Mouse (Mus musculus): ENCODE measurements around the gene Pitpnc1. TPM values are rescaled to one million over a fixed set of nuclear protein-coding genes. Genes with fewer than 3 reads are reported as not detected.
A peak's percentile ranks its signal among the peaks of the same experiment; 100 is the strongest.

Pitpnc1 gene
- polyA plus RNA-seq, 1 experiment from 2014 or later: 40.5 TPM

DNA sequence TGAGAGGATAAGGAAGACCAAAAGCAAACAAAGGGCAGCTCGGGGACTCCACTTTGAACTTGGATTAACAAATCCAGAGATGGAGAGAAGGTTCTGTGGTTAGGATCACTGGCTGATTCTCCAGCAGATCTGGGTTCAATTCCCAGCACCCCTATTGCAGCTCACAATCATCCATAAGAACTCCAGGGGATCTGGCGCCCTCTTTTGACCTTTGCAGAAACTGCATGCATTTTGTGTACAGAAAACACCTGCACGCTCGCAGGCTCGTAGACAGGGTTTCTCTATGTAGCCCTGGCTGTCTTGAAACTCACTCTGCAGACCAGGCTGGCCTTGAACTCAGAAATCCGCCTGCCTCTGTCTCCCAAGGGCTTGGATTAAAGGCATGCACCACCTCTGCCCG lies 219.0 kb downstream of the Pitpnc1 start:
- Histone ChIP-seq H3K27ac (no peak overlapping the region), H3K9ac (no peak overlapping the region), H3K4me1 (peaks cover 6% of the 10 kb centered on the region), H3K4me2 (replicated peaks) (no peak overlapping the region), H3K36me3 (peaks cover 34% of the 10 kb centered on the region), H3K4me3 (no peak overlapping the region), H3K9me3 (no peaks in the 10 kb centered on the region), H3K27me3 (no peaks in the 10 kb centered on the region)
- ATAC-seq (ENCODE audit: low FRiP score, low read depth): no peak
- 86% methylated on average over 7 of the region's 7 CpGs for WGBS

DNA sequence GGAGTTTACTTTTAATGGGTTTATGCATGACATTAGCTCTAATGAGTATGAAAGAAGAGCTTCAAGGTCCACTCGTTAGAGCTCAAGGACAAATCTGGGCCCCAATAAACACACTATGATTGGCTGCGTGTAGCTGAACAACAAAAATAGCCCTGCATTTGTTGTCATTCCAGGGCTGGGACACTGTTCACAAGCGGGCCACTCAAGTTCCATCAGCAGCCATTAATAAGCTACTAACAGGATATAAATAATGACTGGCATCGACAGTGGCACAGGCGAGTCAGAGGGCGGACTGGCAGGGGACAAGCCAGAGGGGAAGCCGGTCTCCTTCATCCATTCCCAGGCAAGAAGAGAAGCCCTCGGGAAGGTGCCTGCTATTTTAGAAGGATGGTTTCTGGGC lies 219.6 kb downstream of the Pitpnc1 start:
- WGBS: 91% methylated on average over 8 of the region's 8 CpGs
- H3K4me2 ChIP-seq (replicated peaks): no peak overlapping the region
- no peak overlapping the region for H3K9ac ChIP-seq
- H3K36me3 ChIP-seq: peaks cover 34% of the 10 kb centered on the region
- H3K4me1 ChIP-seq: no peaks in the 10 kb centered on the region; the same call in 1 of the 2 replicates
- H3K4me3 ChIP-seq: no peak overlapping the region
- no peak overlapping the region for H3K27ac ChIP-seq
- no peak for ATAC-seq (ENCODE audit: low FRiP score, low read depth)
- H3K27me3 ChIP-seq: no peaks in the 10 kb centered on the region
- no peaks in the 10 kb centered on the region for H3K9me3 ChIP-seq

- no peaks in the 10 kb centered on the region for H3K9me3 ChIP-seq
- H3K36me3 ChIP-seq: peaks cover 42% of the 10 kb centered on the region
- H3K27me3 ChIP-seq: no peaks in the 10 kb centered on the region
- no peak overlapping the region for H3K27ac ChIP-seq
- no peak overlapping the region for H3K4me3 ChIP-seq
- no peak for ATAC-seq (ENCODE audit: low FRiP score, low read depth)
- 94% methylated on average over 7 of the region's 7 CpGs for WGBS
- H3K9ac ChIP-seq: no peak overlapping the region
- H3K4me1 ChIP-seq: no peaks in the 10 kb centered on the region
- H3K4me2 ChIP-seq (replicated peaks): no peak overlapping the region
These were observed 221.7 kb downstream of the Pitpnc1 start for GRCm38 (mm10) chr11:107248753-107249152.

- no peak overlapping the region for H3K27ac ChIP-seq
- H3K9ac ChIP-seq: no peak overlapping the region
- ATAC-seq (ENCODE audit: low FRiP score, low read depth): no peak
- no peaks in the 10 kb centered on the region for H3K9me3 ChIP-seq
- no peaks in the 10 kb centered on the region for H3K27me3 ChIP-seq
- peaks cover 30% of the 10 kb centered on the region for H3K36me3 ChIP-seq
- 91% methylated on average over 7 of the region's 7 CpGs for WGBS
- H3K4me2 ChIP-seq (replicated peaks): no peak overlapping the region
- H3K4me1 ChIP-seq: no peaks in the 10 kb centered on the region
- H3K4me3 ChIP-seq: no peak overlapping the region
These were observed 224.8 kb downstream of the Pitpnc1 start for GRCm38 (mm10) chr11:107245657-107246056.

- 82% methylated on average over 6 of the region's 6 CpGs for WGBS
- no peaks in the 10 kb centered on the region for H3K9me3 ChIP-seq
- H3K4me2 ChIP-seq (replicated peaks): no peak overlapping the region
- H3K4me1 ChIP-seq: no peaks in the 10 kb centered on the region
- no peak overlapping the region for H3K9ac ChIP-seq
- no peak overlapping the region for H3K27ac ChIP-seq
- no peak overlapping the region for H3K4me3 ChIP-seq
- ATAC-seq (ENCODE audit: low FRiP score, low read depth): no peak
- no peaks in the 10 kb centered on the region for H3K27me3 ChIP-seq
- H3K36me3 ChIP-seq: peaks cover 22% of the 10 kb centered on the region
These were observed 227.4 kb downstream of the Pitpnc1 start for GRCm38 (mm10) chr11:107243126-107243525.

GRCm38 (mm10) chr11:107241678-107242077 lies 228.8 kb downstream of the Pitpnc1 start:
- Histone ChIP-seq H3K27me3 (no peaks in the 10 kb centered on the region), H3K9ac (no peak overlapping the region), H3K9me3 (no peaks in the 10 kb centered on the region), H3K4me1 (no peaks in the 10 kb centered on the region), H3K27ac (no peak overlapping the region), H3K36me3 (peaks cover 18% of the 10 kb centered on the region), H3K4me3 (no peak overlapping the region), H3K4me2 (replicated peaks) (no peak overlapping the region)
- WGBS: 86% methylated on average over 7 of the region's 7 CpGs
- no peak for ATAC-seq (ENCODE audit: low FRiP score, low read depth)

- Histone ChIP-seq H3K9me3 (no peaks in the 10 kb centered on the region), H3K4me1 (no peaks in the 10 kb centered on the region), H3K9ac (no peak overlapping the region), H3K4me3 (no peak overlapping the region), H3K36me3 (peaks cover 18% of the 10 kb centered on the region; the same call in 1 of the 2 replicates), H3K27me3 (no peaks in the 10 kb centered on the region), H3K4me2 (replicated peaks) (no peak overlapping the region), H3K27ac (no peak overlapping the region)
- WGBS: 89% methylated on average over 6 of the region's 6 CpGs
- ATAC-seq (ENCODE audit: low FRiP score, low read depth): no peak
These were observed 232.0 kb downstream of the Pitpnc1 start for GRCm38 (mm10) chr11:107238506-107238905.

DNA sequence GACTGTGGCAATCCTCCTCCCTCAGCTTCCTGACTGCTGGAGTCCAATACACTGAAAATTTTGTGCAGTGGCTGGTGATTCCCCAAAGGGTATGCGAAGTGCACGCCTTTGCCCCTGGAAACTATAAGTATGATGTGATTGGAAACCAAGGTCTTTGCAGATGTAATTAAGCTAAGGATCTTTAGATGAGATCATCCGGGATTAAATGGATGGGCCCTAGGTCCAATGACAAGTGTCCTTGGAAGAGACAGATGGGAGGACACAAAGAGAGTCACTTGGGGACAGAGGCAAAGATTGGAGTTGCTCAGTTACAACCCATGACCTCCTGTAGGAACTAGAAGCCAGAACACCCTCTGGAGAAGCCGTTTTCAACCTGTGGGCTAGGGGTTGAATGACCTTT lies 233.0 kb downstream of the Pitpnc1 start:
- Histone ChIP-seq H3K27ac (no peak overlapping the region), H3K9ac (no peak overlapping the region), H3K4me3 (no peak overlapping the region), H3K4me2 (replicated peaks) (no peak overlapping the region), H3K9me3 (no peaks in the 10 kb centered on the region), H3K27me3 (no peaks in the 10 kb centered on the region), H3K4me1 (no peaks in the 10 kb centered on the region), H3K36me3 (peaks cover 28% of the 10 kb centered on the region)
- 94% methylated on average over 4 of the region's 4 CpGs for WGBS
- no peak for ATAC-seq (ENCODE audit: low FRiP score, low read depth)

- H3K4me1 ChIP-seq: peaks cover 7% of the 10 kb centered on the region; the same call in 1 of the 2 replicates
- no peak overlapping the region for H3K9ac ChIP-seq
- no peak overlapping the region for H3K4me2 ChIP-seq (replicated peaks)
- ATAC-seq (ENCODE audit: low FRiP score, low read depth): no peak
- H3K27me3 ChIP-seq: no peaks in the 10 kb centered on the region
- H3K36me3 ChIP-seq: peaks cover 43% of the 10 kb centered on the region
- H3K27ac ChIP-seq: no peak overlapping the region
- 75% methylated on average over 5 of the region's 5 CpGs for WGBS
- H3K4me3 ChIP-seq: no peak overlapping the region
- no peaks in the 10 kb centered on the region for H3K9me3 ChIP-seq
These were observed 237.1 kb downstream of the Pitpnc1 start for GRCm38 (mm10) chr11:107233252-107233890.

- peaks cover 7% of the 10 kb centered on the region; the same call in 1 of the 2 replicates for H3K4me1 ChIP-seq
- H3K9me3 ChIP-seq: no peaks in the 10 kb centered on the region
- no peak overlapping the region for H3K4me3 ChIP-seq
- no peaks in the 10 kb centered on the region for H3K27me3 ChIP-seq
- H3K4me2 ChIP-seq (replicated peaks): no peak overlapping the region
- H3K9ac ChIP-seq: no peak overlapping the region
- ATAC-seq (ENCODE audit: low FRiP score, low read depth): no peak
- H3K36me3 ChIP-seq: peaks cover 72% of the 10 kb centered on the region
- H3K27ac ChIP-seq: no peak overlapping the region
- WGBS: 18% methylated on average over 10 of the region's 10 CpGs
These were observed 240.4 kb downstream of the Pitpnc1 start for GRCm38 (mm10) chr11:107230128-107230527.

DNA sequence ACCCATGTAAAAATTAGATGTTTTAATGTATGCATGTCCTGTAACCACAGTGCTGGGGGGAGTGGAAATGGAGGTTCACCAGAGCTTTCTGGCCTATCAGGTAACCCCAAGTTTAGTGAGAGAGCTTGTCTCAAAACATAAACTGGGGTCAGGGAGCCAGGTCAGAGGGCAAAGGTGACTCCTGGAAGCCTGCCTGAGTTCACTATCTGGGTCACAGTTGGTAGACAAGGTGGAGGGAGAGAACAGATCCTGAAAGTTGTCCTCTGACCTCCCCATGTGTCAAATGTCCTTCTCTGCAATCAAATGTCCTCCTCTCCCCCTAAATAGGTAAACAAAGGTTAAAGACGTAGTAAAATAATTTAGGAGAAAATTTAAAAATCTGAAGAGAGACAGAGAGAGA lies 244.1 kb downstream of the Pitpnc1 start:
- H3K27me3 ChIP-seq: no peaks in the 10 kb centered on the region
- peaks cover 21% of the 10 kb centered on the region for H3K4me1 ChIP-seq
- peaks cover 46% of the 10 kb centered on the region for H3K36me3 ChIP-seq
- WGBS: 94% methylated on average over 1 of the region's 1 CpGs
- H3K4me3 ChIP-seq: no peak overlapping the region
- no peak for ATAC-seq (ENCODE audit: low FRiP score, low read depth)
- H3K27ac ChIP-seq: no peak overlapping the region
- H3K9me3 ChIP-seq: no peaks in the 10 kb centered on the region
- no peak overlapping the region for H3K4me2 ChIP-seq (replicated peaks)
- H3K9ac ChIP-seq: no peak overlapping the region

DNA sequence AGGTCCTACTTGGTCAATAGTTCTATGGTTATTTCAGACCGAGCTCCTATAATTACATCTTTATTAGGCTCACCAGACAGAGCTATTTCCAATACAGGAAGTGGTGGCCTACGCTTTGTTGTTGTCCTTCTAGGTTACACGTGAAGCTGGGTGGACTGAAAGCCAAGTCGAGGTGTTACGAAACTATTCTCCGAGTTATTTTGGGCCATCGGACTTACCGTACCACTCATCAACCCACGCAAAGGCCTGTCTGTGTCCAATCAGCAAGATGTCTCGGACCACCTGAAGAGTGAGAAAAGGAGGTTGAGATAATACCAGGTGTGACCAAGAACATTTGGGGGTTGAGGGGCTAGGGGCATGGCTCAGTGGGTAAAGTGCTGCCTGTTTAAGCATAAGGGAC lies 244.5 kb downstream of the Pitpnc1 start:
- Histone ChIP-seq H3K4me2 (replicated peaks) (no peak overlapping the region), H3K36me3 (peaks cover 42% of the 10 kb centered on the region), H3K27me3 (no peaks in the 10 kb centered on the region), H3K4me3 (no peak overlapping the region), H3K4me1 (peaks cover 21% of the 10 kb centered on the region), H3K9me3 (no peaks in the 10 kb centered on the region), H3K27ac (no peak overlapping the region), H3K9ac (no peak overlapping the region)
- no peak for ATAC-seq (ENCODE audit: low FRiP score, low read depth)
- WGBS: 87% methylated on average over 10 of the region's 10 CpGs

GRCm38 (mm10) chr11:107225301-107225700 lies 245.2 kb downstream of the Pitpnc1 start:
- no peak overlapping the region for H3K4me3 ChIP-seq
- 80% methylated on average over 5 of the region's 5 CpGs for WGBS
- H3K27me3 ChIP-seq: no peaks in the 10 kb centered on the region
- H3K4me1 ChIP-seq: peaks cover 20% of the 10 kb centered on the region
- no peak overlapping the region for H3K9ac ChIP-seq
- no peaks in the 10 kb centered on the region for H3K9me3 ChIP-seq
- peak overlapping the region; percentile 63; the same call in 1 of the 2 replicates for H3K27ac ChIP-seq
- no peak overlapping the region for H3K4me2 ChIP-seq (replicated peaks)
- ATAC-seq (ENCODE audit: low FRiP score, low read depth): no peak
- peaks cover 40% of the 10 kb centered on the region for H3K36me3 ChIP-seq

Measured in limb, embryonic 13.5 days (tissue).